Mouse (Mus musculus): ENCODE measurements around the gene Spaca4. TPM values are rescaled to one million over a fixed set of nuclear protein-coding genes. Genes with fewer than 3 reads are reported as not detected.

Spaca4 gene
- total and polyA plus RNA-seq, 3 experiments, result not detected

GRCm38 (mm10) chr7:45749401-45749800 lies 23.8 kb upstream of the Spaca4 start:
- no peak overlapping the region for H3K4me2 ChIP-seq (ENCODE audit: insufficient read depth, low read depth, poor library complexity, severe bottlenecking)
- dilution Hi-C loops (cut with MboI; ENCODE audit: extremely low pct_ligation_motif_present, extremely low pct_unique_long_range_greater_than_20kb, low sequenced_read_pairs) (no loop called here), in situ Hi-C loops (cut with MboI; ENCODE audit: low pct_ligation_motif_present, low pct_unique_long_range_greater_than_20kb, low sequenced_read_pairs) (no loop called here)
- peaks cover 17% of the 10 kb centered on the region for H3K27me3 ChIP-seq (replicated peaks)
- H3K79me2 ChIP-seq (replicated peaks; ENCODE audit: control insufficient read depth, extremely low read depth, insufficient read depth, poor library complexity, severe bottlenecking), result no peaks in the 10 kb centered on the region
- no peak overlapping the region for H3K4me3 ChIP-seq (replicated peaks in 1 of 3; ENCODE audit: low read depth in 2 of 3, low read length in 2 of 3, poor library complexity in 1 of 3)
- peaks cover 14% of the 10 kb centered on the region for H3K9me3 ChIP-seq (replicated peaks; ENCODE audit: low read length)
- no peaks in the 10 kb centered on the region for H3K36me3 ChIP-seq (replicated peaks in 1 of 2; ENCODE audit: control insufficient read depth in 1 of 2, insufficient read depth in 1 of 2, low read length in 1 of 2)
- DNase-seq (ENCODE audit: extremely low read depth), result no peak
- H3K4me1 ChIP-seq (ENCODE audit: control insufficient read depth in 1 of 2, insufficient read depth in 2 of 2), result peaks cover 0 to 7% of the 10 kb centered on the region in 2 experiments; a peak in 2 of 4 replicates
- H3K27ac ChIP-seq (ENCODE audit: insufficient read depth, low read depth), result no peak overlapping the region
- no peak for TF ChIP-seq NELFE (IDR thresholded peaks at IDR 0.05; ENCODE audit: low read depth, low read length)
- TF ChIP-seq NRF1 (IDR thresholded peaks at IDR 0.05; ENCODE audit: low read depth, low read length), result no peak
- TF ChIP-seq ZMIZ1 (IDR thresholded peaks at IDR 0.05; ENCODE audit: low read depth, low read length), result no peak
- TF ChIP-seq SMC3 (IDR thresholded peaks at IDR 0.05; ENCODE audit: low read depth, low read length), result no peak
- TF ChIP-seq RAD21 (IDR thresholded peaks at IDR 0.05; ENCODE audit: low read depth, low read length), result no peak
- TF ChIP-seq JUND (conservative IDR thresholded peaks at IDR 0.05; ENCODE audit: low read depth, low read length), result no peak
- no peak for TF ChIP-seq BHLHE40 (IDR thresholded peaks at IDR 0.05; ENCODE audit: low read depth, low read length)
- no peak for TF ChIP-seq HCFC1 (IDR thresholded peaks at IDR 0.05; ENCODE audit: low read depth, low read length)
- no peak for TF ChIP-seq ELF1 (IDR thresholded peaks at IDR 0.05; ENCODE audit: low read depth, low read length)
- no peak for TF ChIP-seq SIN3A (IDR thresholded peaks at IDR 0.05; ENCODE audit: low read length)
- TF ChIP-seq CHD2 (IDR thresholded peaks at IDR 0.05; ENCODE audit: low read length), result no peak
- no peak for TF ChIP-seq GABPA (IDR thresholded peaks at IDR 0.05; ENCODE audit: insufficient replicate concordance, low read depth, low read length)
- no peak for TF ChIP-seq UBTF (IDR thresholded peaks at IDR 0.05; ENCODE audit: low read depth, low read length)
- no peak for TF ChIP-seq MEF2A (IDR thresholded peaks at IDR 0.05; ENCODE audit: borderline replicate concordance, low read depth, low read length)
- no peak for TF ChIP-seq E2F4 (IDR thresholded peaks at IDR 0.05; ENCODE audit: insufficient replicate concordance, low read depth, low read length)
- TF ChIP-seq MXI1 (IDR thresholded peaks at IDR 0.05; ENCODE audit: low read depth, low read length), result no peak
- no peak overlapping the region for H3K9ac ChIP-seq (ENCODE audit: insufficient read depth, low read depth)

GRCm38 (mm10) chr7:45748110-45748509 lies 22.5 kb upstream of the Spaca4 start:
- Histone ChIP-seq H3K9ac (ENCODE audit: insufficient read depth, low read depth) (no peak overlapping the region), H3K4me3 (replicated peaks in 1 of 3; ENCODE audit: low read depth in 2 of 3, low read length in 2 of 3, poor library complexity in 1 of 3) (no peak overlapping the region), H3K36me3 (replicated peaks in 1 of 2; ENCODE audit: control insufficient read depth in 1 of 2, insufficient read depth in 1 of 2, low read length in 1 of 2) (no peaks in the 10 kb centered on the region), H3K4me2 (ENCODE audit: insufficient read depth, low read depth, poor library complexity, severe bottlenecking) (no peak overlapping the region), H3K4me1 (ENCODE audit: control insufficient read depth in 1 of 2, insufficient read depth in 2 of 2) (peaks cover 0 to 7% of the 10 kb centered on the region in 2 experiments; a peak in 2 of 4 replicates), H3K27ac (ENCODE audit: insufficient read depth, low read depth) (no peak overlapping the region), H3K9me3 (replicated peaks; ENCODE audit: low read length) (peaks cover 8% of the 10 kb centered on the region), H3K79me2 (replicated peaks; ENCODE audit: control insufficient read depth, extremely low read depth, insufficient read depth, poor library complexity, severe bottlenecking) (no peaks in the 10 kb centered on the region), H3K27me3 (replicated peaks) (peaks cover 21% of the 10 kb centered on the region)
- no peak for DNase-seq (ENCODE audit: extremely low read depth)
- in situ Hi-C loops (cut with MboI; ENCODE audit: low pct_ligation_motif_present, low pct_unique_long_range_greater_than_20kb, low sequenced_read_pairs), result no loop called here
- TF ChIP-seq SIN3A (IDR thresholded peaks at IDR 0.05; ENCODE audit: low read length) (no peak), NELFE (IDR thresholded peaks at IDR 0.05; ENCODE audit: low read depth, low read length) (no peak), ZNF384 (IDR thresholded peaks at IDR 0.05; ENCODE audit: low read depth, low read length) (no peak), E2F4 (IDR thresholded peaks at IDR 0.05; ENCODE audit: insufficient replicate concordance, low read depth, low read length) (no peak), CTCF (conservative IDR thresholded peaks at IDR 0.05 in 1 of 2, IDR thresholded peaks at IDR 0.05 in 1 of 2; ENCODE audit: low read depth in 2 of 2, low read length in 2 of 2) (no peak), JUND (conservative IDR thresholded peaks at IDR 0.05; ENCODE audit: low read depth, low read length) (no peak), JUN (IDR thresholded peaks at IDR 0.05; ENCODE audit: insufficient read depth, low read depth, low read length) (no peak), RAD21 (IDR thresholded peaks at IDR 0.05; ENCODE audit: low read depth, low read length) (no peak), SMC3 (IDR thresholded peaks at IDR 0.05; ENCODE audit: low read depth, low read length) (no peak), BHLHE40 (IDR thresholded peaks at IDR 0.05; ENCODE audit: low read depth, low read length) (no peak), EP300 (IDR thresholded peaks at IDR 0.05; ENCODE audit: low read length) (no peak), MYC (IDR thresholded peaks at IDR 0.05; ENCODE audit: low read depth, low read length) (no peak), TCF12 (IDR thresholded peaks at IDR 0.05; ENCODE audit: low read depth, low read length) (no peak), ZC3H11A (IDR thresholded peaks at IDR 0.05; ENCODE audit: low read depth, low read length) (no peak), ZMIZ1 (IDR thresholded peaks at IDR 0.05; ENCODE audit: low read depth, low read length) (no peak), MXI1 (IDR thresholded peaks at IDR 0.05; ENCODE audit: low read depth, low read length) (no peak), KAT2A (IDR thresholded peaks at IDR 0.05; ENCODE audit: insufficient replicate concordance, low read length) (no peak)
- dilution Hi-C loops (cut with MboI; ENCODE audit: extremely low pct_ligation_motif_present, extremely low pct_unique_long_range_greater_than_20kb, low sequenced_read_pairs), result no loop called here

Measured in CH12.LX (cell line).